Mouse (Mus musculus) lung, embryonic 16.5 days (tissue): ENCODE measurements around the gene Aars. TPM values are rescaled to one million over a fixed set of nuclear protein-coding genes. Genes with fewer than 3 reads are reported as not detected.
"Not testable (repeated sequence)": the region's sequence is repeated elsewhere in the genome, so short reads cannot be mapped to it uniquely, and the experiment has no call there.

Source experiments
- ATAC-seq: fragments of 200-750 bp; cut with Nextera tagmentation; 2 replicates; pipeline ENCODE4 v1.8.0; 2017; ENCODE audit warnings: low read depth, mild to moderate bottlenecking, moderate library complexity
- H3K27ac ChIP-seq: fragments of 300-500 bp; sonication (generic); 2 replicates; pipeline ENCODE4 v1.5.1; 2014; ENCODE audit warnings: mild to moderate bottlenecking, control low read depth, low read length
- H3K27me3 ChIP-seq: fragments of 300-500 bp; sonication (generic); 2 replicates; pipeline ENCODE4 v1.6.1; 2014; ENCODE audit warnings: low read depth, low read length, mixed read lengths; ENCODE audit not compliant: control insufficient read depth, insufficient read depth
- H3K36me3 ChIP-seq: fragments of 300-500 bp; sonication (generic); 2 replicates; pipeline ENCODE4 v1.6.1; 2014; ENCODE audit warnings: low read length; ENCODE audit not compliant: control insufficient read depth, insufficient read depth
- H3K4me1 ChIP-seq: fragments of 300-500 bp; sonication (generic); replicated peaks from 2 replicates; pipeline ENCODE4 v1.6.1; 2014; ENCODE audit warnings: low read length, mixed read lengths; ENCODE audit not compliant: control insufficient read depth, insufficient read depth
- H3K4me2 ChIP-seq: fragments of 300-500 bp; sonication (generic); 2 replicates; pipeline ENCODE4 v1.6.1; 2014; ENCODE audit warnings: low read depth, low read length, control low read depth
- H3K4me3 ChIP-seq: fragments of 300-500 bp; sonication (generic); 2 replicates; pipeline ENCODE4 v1.5.1; 2014; ENCODE audit warnings: mild to moderate bottlenecking, low read length, control low read depth
- H3K9ac ChIP-seq: fragments of 300-500 bp; sonication (generic); 2 replicates; pipeline ENCODE4 v1.6.1; 2014; ENCODE audit warnings: low read length, control low read depth
- H3K9me3 ChIP-seq: fragments of 300-500 bp; sonication (generic); 2 replicates; pipeline ENCODE4 v1.6.1; 2016; ENCODE audit warnings: low read length; ENCODE audit not compliant: control insufficient read depth
- WGBS: fragments of 180-500 bp; shearing (Covaris S2); extraction: QIAGEN DNeasy Blood & Tissue Kit; methylation state at CpG from one replicate; pipeline ENCODE4 v1.1.7; 2014; 5-methylcytosine and 5-hydroxymethylcytosine counted together
- microRNA-seq: library from miRNA; unstranded; fragments of <30 nt; microRNA quantifications from one replicate; pipeline ENCODE4, GENCODE M21; 2016
- polyA plus RNA-seq: library from polyadenylated mRNA; unstranded; fragments of >200 nt; fragmentation: Nextera tagmentation; extraction: Ambion mirVana; gene quantifications from 2 replicates; pipeline ENCODE4 v1.2.1, GENCODE M21; 2015

Aars gene
- polyA plus RNA-seq, 1 experiment from 2014 or later = 50.9 TPM

DNA sequence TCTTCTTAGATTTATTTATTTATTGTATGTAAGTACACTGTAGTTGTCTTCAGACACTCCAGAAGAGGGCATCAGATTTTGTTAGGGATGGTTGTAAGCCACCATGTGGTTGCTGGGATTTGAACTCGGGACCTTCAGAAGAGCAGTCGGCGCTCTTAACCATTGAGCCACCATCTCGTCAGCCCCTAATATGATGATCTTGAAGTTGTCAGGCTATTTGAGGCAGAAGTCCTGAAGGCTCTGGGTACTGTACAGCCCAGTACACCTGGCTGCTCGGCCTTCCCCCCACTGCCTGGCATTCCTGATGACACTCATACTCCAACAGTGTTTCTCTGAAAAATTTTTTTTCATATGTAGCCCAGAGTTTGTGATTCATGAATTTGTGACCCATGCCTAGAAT is 51.0 kb downstream of the Aars start:
- not testable (repeated sequence) for H3K4me1 ChIP-seq, H3K9me3 ChIP-seq, H3K27ac ChIP-seq, H3K36me3 ChIP-seq, H3K9ac ChIP-seq, ATAC-seq, H3K4me2 ChIP-seq, H3K27me3 ChIP-seq, H3K4me3 ChIP-seq
- WGBS = 87% methylated on average over 5 of the region's 5 CpGs

DNA sequence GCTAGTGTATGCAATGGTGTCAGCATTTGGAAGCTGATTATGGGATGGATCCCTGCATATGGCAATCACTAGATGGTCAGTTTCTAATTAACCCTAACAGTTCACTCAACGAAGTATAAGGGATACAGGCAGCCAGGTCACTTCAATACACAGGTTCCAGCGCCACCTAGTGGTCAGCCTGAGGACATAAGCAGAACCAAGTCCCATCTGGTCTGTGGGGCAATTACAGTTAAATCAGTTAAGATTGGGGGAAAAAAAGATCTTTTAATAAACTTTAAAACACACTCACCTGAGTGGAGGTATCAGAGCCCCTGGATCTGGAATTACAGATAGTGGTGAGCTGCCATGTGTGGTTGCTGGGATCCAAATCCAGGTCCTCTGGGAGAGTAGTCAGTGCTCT is 57.2 kb downstream of the Aars start:
- 0% methylated on average over 2 of the region's 2 CpGs for WGBS
- ATAC-seq = peak; percentile 39; the same call in 1 of the 2 replicates
- H3K36me3 ChIP-seq = no peaks in the 10 kb centered on the region
- H3K27ac ChIP-seq = no peak overlapping the region
- H3K9me3 ChIP-seq = no peaks in the 10 kb centered on the region
- no peak overlapping the region for H3K4me2 ChIP-seq
- H3K4me3 ChIP-seq = no peak overlapping the region
- no peak overlapping the region for H3K9ac ChIP-seq
- H3K4me1 ChIP-seq = no peaks in the 10 kb centered on the region
- H3K27me3 ChIP-seq = no peaks in the 10 kb centered on the region

DNA sequence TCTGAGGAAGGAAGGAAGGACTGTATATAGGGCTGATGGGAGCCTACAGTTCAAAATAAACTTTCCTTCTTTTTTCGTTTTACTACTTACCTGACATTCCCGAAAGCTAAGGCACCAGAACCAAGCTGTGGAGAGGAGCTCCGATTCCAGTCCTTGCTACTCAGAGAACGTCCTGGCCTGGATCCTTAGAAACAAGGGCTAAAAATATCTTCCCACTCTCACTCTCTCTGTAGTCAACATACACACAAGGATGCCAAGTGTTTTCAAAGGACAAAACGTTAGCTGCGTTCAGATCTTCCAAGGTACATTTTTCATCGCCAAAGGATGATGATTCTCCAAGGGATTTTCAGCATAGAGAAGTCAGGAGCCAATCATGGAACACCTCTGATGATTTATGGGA is 58.8 kb downstream of the Aars start:
- Histone ChIP-seq H3K27me3 (no peaks in the 10 kb centered on the region), H3K4me3 (no peak overlapping the region), H3K4me1 (peaks cover 10% of the 10 kb centered on the region), H3K27ac (no peak overlapping the region), H3K9ac (no peak overlapping the region), H3K4me2 (no peak overlapping the region), H3K9me3 (no peaks in the 10 kb centered on the region), H3K36me3 (no peaks in the 10 kb centered on the region)
- ATAC-seq = no peak
- 78% methylated on average over 7 of the region's 7 CpGs for WGBS

DNA sequence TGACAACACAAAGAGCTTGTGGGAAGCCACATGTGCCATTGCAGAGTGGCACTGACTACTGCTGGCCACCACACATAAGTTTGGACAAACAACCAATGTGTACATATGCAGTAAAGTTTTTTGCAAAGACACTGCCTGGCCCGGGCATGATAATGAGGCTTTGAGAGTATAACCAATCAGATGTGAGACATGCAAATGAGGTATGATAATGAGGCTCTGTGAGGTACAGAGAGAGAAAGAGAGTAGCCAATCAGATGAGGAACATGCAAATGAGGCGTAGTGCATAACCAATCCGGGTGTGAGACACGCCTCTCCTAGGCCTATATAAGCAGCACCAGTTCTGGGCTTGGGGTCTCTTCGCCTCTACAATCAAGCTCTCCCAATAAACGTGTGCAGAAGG is 59.4 kb downstream of the Aars start, which contains the start of gene Clec18a:
TSS of gene Clec18a (minus strand) at position 101 of the 400 bp plus-strand sequence.
- not testable (repeated sequence) for H3K9ac ChIP-seq, H3K27ac ChIP-seq, ATAC-seq, H3K36me3 ChIP-seq, H3K4me1 ChIP-seq, H3K27me3 ChIP-seq, H3K4me3 ChIP-seq, H3K4me2 ChIP-seq, H3K9me3 ChIP-seq
- WGBS = 83% methylated on average over 5 of the region's 6 CpGs

DNA sequence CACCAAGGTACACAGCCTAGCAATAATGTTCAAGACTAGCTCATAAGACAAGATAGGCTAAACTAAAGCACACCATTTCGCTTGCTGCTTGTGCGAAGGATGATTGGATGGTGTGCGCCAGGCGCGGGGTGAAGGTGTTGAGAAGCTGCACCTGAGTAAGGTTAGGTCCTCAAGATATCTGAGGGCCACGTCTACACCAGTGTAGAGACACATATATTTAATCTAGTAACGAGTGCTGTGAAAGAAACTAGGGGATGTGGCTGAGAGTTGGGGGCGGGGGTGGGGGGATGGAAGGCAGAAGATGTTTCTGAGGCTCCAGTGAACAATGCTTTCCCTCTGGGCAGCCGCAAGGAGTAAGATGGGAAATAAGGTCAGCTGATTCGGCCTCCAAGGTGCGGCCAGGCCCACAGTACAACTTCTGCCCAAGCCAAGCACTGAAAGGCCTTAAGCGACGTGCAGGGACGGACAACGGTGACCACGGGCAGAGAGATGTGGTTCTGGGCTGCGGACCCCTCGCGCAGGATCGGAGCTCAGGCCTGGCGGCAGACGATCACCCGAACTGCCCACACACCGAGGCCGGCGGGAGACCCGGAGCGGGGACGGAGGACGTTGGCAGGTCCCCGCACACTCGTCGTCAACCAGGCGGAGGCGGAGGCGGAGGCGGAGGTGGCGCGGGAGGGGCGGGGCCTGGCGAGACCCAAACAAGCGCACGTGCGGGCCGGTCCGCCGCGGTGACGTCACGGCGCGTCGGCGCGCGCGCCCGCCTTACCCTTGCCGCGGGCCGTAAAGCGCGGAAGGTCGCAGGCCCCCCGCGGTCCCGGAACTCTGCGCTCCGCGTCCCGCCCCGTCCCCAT is 61.1 kb downstream of the Aars start, which contains the start of gene Pdpr:
TSS of gene Pdpr (plus strand) at position 766 of the 854 bp plus-strand sequence.
- 6% methylated on average over 51 of the region's 72 CpGs for WGBS
- H3K36me3 ChIP-seq = no peaks in the 10 kb centered on the region
- no peaks in the 10 kb centered on the region for H3K27me3 ChIP-seq
- H3K9me3 ChIP-seq = no peaks in the 10 kb centered on the region
- peak within 1 kb of the TSS; percentile 75 for H3K9ac ChIP-seq
- H3K4me2 ChIP-seq = peak within 1 kb of the TSS; percentile 93
- peak within 1 kb of the TSS; percentile 70 for H3K4me3 ChIP-seq
- peak; percentile 97 for ATAC-seq
- 0 out of 2 replicates have a peak within 1 kb of the TSS, but pooled peaks have one; percentile 37 for H3K27ac ChIP-seq
- peaks cover 10% of the 10 kb centered on the region for H3K4me1 ChIP-seq

DNA sequence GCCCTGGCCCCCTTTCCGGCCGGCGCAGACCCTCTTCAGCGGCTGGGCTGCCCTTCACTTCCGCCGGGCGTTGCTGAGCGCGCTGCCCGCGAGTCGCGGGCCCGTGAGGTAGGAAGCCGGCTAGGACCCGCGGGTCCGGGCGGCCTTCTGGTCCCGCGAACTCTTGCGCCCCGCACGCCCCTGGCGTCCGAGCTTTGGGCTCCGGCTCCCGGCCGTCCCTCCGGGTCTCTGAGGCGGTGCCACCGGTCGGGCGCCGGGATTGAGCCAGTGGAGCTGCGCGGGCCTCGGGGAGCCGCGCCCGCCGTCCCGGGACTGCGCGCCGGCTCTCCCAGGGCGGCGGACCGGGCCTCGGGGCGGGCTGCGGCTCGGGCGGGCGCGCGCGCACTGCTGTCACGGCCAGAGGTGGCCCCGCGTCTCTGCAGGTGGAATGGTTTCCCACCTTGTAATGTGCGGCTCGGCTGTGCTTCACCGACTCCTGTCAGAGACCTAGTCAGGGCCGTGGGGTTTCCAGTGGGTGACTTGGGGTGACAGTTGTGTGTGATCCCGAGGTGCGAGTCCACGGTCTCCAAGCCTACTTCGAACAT is 61.9 kb downstream of the Aars start:
- H3K9me3 ChIP-seq, H3K27me3 ChIP-seq, H3K36me3 ChIP-seq, H3K4me1 ChIP-seq, H3K27ac ChIP-seq: not testable (repeated sequence)
- Histone ChIP-seq H3K9ac (peak overlapping the region; percentile 70), H3K4me2 (peak overlapping the region; percentile 76), H3K4me3 (peak overlapping the region; percentile 70)
- ATAC-seq = peak; percentile 66; the same call in 1 of the 2 replicates
- WGBS = under 1% methylated on average over 55 of the region's 69 CpGs

Small RNAs within 50 kb of the gene (microRNA-seq; reads per million reads assigned to microRNA genes)
- gene Gm24103 (not detected), gene Mir3473d (0.59 reads per million)

Other genes with a start within 250 kb of the Aars start
- gene Il34, start 227.2 kb upstream of the Aars start, polyA plus RNA-seq = 4.9 and 6.5 TPM in 2 replicates
- 73.9 and 74.9 TPM in 2 replicates for gene Cog4, start 186.5 kb upstream of the Aars start, polyA plus RNA-seq
- 132 and 140 TPM in 2 replicates for gene Sf3b3, start 186.4 kb upstream of the Aars start, polyA plus RNA-seq
- 9.8 and 10.6 TPM in 2 replicates for gene Fuk, start 130.7 kb upstream of the Aars start, polyA plus RNA-seq
- gene St3gal2, start 113.2 kb upstream of the Aars start, polyA plus RNA-seq = 17.6 and 19.5 TPM in 2 replicates
- 12.9 and 13.5 TPM in 2 replicates for gene Ddx19a, start 35.3 kb upstream of the Aars start, polyA plus RNA-seq
- gene Ddx19b, start 1.4 kb upstream of the Aars start, polyA plus RNA-seq = 6.0 and 7.2 TPM in 2 replicates
- 2.1 and 5.4 TPM in 2 replicates for gene Exosc6, start 23.2 kb downstream of the Aars start, polyA plus RNA-seq
- gene Clec18a, start 59.3 kb downstream of the Aars start, polyA plus RNA-seq = not detected in 2 replicates
- 9.2 and 9.6 TPM in 2 replicates for gene Pdpr, start 61.5 kb downstream of the Aars start, polyA plus RNA-seq
- 69.8 and 72.3 TPM in 2 replicates for gene Glg1, start 226.1 kb downstream of the Aars start, polyA plus RNA-seq